Mouse (Mus musculus): ENCODE results near the gene Klf7. TPM values are rescaled to one million over a fixed set of nuclear protein-coding genes. Genes with fewer than 3 reads are reported as not detected.

Gene Klf7
- polyA plus RNA-seq, 1 experiment from 2014 or later: 71.4 TPM

- H3K27ac ChIP-seq (ENCODE audit: low read depth, low read length): peak overlapping the region; percentile 31; the same call in 1 of the 2 replicates
- peak overlapping the region; percentile 2; the same call in 1 of the 2 replicates for H3K4me2 ChIP-seq (ENCODE audit: low read depth, low read length)
- H3K27me3 ChIP-seq (ENCODE audit: control insufficient read depth, insufficient read depth, low read length): no peaks in the 10 kb centered on the region
- H3K9ac ChIP-seq (replicated peaks; ENCODE audit: low read depth, low read length): no peak overlapping the region
- WGBS: 8% methylated on average over 19 of the region's 19 CpGs
- H3K9me3 ChIP-seq (ENCODE audit: control insufficient read depth, low read length): no peaks in the 10 kb centered on the region
- ATAC-seq (ENCODE audit: low read depth): peak; percentile 86
- H3K4me1 ChIP-seq (ENCODE audit: control insufficient read depth, insufficient read depth, low read length): peaks cover 17% of the 10 kb centered on the region; the same call in 1 of the 2 replicates
- no peaks in the 10 kb centered on the region for H3K36me3 ChIP-seq (ENCODE audit: control insufficient read depth, insufficient read depth, low read length)
- H3K4me3 ChIP-seq (ENCODE audit: low read depth, low read length): no peak overlapping the region
Measured at GRCm38 (mm10) chr1:63994248-63995136, 127.6 kb downstream of the Klf7 start.

DNA sequence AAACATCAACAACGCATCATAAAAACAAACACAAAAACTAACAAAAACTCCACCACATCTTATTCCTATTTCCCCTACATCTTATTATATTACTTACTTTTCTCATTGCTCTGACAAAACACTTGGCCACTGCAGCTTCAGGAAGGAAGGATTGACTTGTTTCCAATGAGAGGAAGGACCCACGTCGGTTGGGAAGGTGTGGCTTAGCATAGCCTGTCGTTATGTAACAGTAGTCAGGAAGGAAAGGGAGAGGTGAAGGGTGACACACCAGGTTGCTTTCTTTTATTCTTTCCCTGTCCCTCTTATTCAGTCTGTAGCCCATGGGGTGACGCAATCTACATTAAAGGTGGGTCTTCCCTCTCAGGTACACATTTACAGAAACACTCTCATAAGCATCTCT lies 129.6 kb downstream of the Klf7 start:
- no peaks in the 10 kb centered on the region for H3K36me3 ChIP-seq (ENCODE audit: control insufficient read depth, insufficient read depth, low read length)
- H3K4me1 ChIP-seq (ENCODE audit: control insufficient read depth, insufficient read depth, low read length): peaks cover 17% of the 10 kb centered on the region; the same call in 1 of the 2 replicates
- H3K4me3 ChIP-seq (ENCODE audit: low read depth, low read length): no peak overlapping the region
- no peaks in the 10 kb centered on the region for H3K27me3 ChIP-seq (ENCODE audit: control insufficient read depth, insufficient read depth, low read length)
- ATAC-seq (ENCODE audit: low read depth): no peak
- 79% methylated on average over 5 of the region's 5 CpGs for WGBS
- no peak overlapping the region for H3K27ac ChIP-seq (ENCODE audit: low read depth, low read length)
- H3K9ac ChIP-seq (replicated peaks; ENCODE audit: low read depth, low read length): no peak overlapping the region
- H3K4me2 ChIP-seq (ENCODE audit: low read depth, low read length): no peak overlapping the region
- H3K9me3 ChIP-seq (ENCODE audit: control insufficient read depth, low read length): no peaks in the 10 kb centered on the region

- Histone ChIP-seq H3K9ac (replicated peaks; ENCODE audit: low read depth, low read length) (no peak overlapping the region), H3K4me2 (ENCODE audit: low read depth, low read length) (no peak overlapping the region), H3K9me3 (ENCODE audit: control insufficient read depth, low read length) (no peaks in the 10 kb centered on the region), H3K27ac (ENCODE audit: low read depth, low read length) (no peak overlapping the region), H3K27me3 (ENCODE audit: control insufficient read depth, insufficient read depth, low read length) (no peaks in the 10 kb centered on the region), H3K4me1 (ENCODE audit: control insufficient read depth, insufficient read depth, low read length) (peaks cover 13% of the 10 kb centered on the region; the same call in 1 of the 2 replicates), H3K36me3 (ENCODE audit: control insufficient read depth, insufficient read depth, low read length) (no peaks in the 10 kb centered on the region), H3K4me3 (ENCODE audit: low read depth, low read length) (no peak overlapping the region)
- ATAC-seq (ENCODE audit: low read depth): no peak
- 95% methylated on average over 6 of the region's 6 CpGs for WGBS
Measured at GRCm38 (mm10) chr1:63990416-63990815, 131.7 kb downstream of the Klf7 start.

DNA sequence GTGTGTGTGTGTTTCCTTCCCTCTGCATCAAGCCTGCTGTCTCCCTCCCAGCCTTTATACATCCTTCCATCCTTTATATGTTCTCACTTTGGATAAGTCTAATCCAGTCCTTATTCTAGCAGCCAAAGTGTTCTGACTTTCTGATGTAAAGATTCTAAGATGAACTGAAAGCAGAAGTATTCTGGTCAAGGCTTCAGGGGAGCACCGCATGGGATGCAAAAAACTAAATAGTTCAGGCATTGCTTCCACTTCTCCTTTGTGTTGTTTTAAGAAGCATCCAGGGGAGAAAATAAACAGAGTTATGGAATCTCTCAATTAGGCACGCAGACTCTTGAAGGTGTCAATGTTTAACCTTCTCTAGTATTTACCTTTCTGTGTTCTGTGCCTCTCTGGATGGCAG lies 141.3 kb downstream of the Klf7 start:
- Histone ChIP-seq H3K4me2 (ENCODE audit: low read depth, low read length) (no peak overlapping the region), H3K9ac (replicated peaks; ENCODE audit: low read depth, low read length) (no peak overlapping the region), H3K4me1 (ENCODE audit: control insufficient read depth, insufficient read depth, low read length) (peaks cover 8% of the 10 kb centered on the region; the same call in 1 of the 2 replicates), H3K27me3 (ENCODE audit: control insufficient read depth, insufficient read depth, low read length) (no peaks in the 10 kb centered on the region), H3K4me3 (ENCODE audit: low read depth, low read length) (no peak overlapping the region), H3K36me3 (ENCODE audit: control insufficient read depth, insufficient read depth, low read length) (no peaks in the 10 kb centered on the region), H3K27ac (ENCODE audit: low read depth, low read length) (no peak overlapping the region), H3K9me3 (ENCODE audit: control insufficient read depth, low read length) (no peaks in the 10 kb centered on the region)
- no peak for ATAC-seq (ENCODE audit: low read depth)
- 62% methylated on average over 2 of the region's 2 CpGs for WGBS

Small RNA genes within 50 kb of the gene (microRNA-seq; reads per million reads assigned to microRNA genes)
- gene Mir6899: not detected

All from neural tube, embryonic 14.5 days (tissue).